Mouse (Mus musculus) ovary, postnatal 36 days (tissue): ENCODE measurements at regions not wholly inside any gene's neighbourhood (a gene's known extent, or its start where the extent isn't known, plus 50 kb on each side); places are given as distances from the start of the nearest gene placed in this dataset.

Experiments used
- DNase-seq: peaks from one replicate; pipeline ENCODE4 v3.0.0; 2022; ENCODE audit warnings: low spot score, mixed read lengths

- no peak for DNase-seq
Observed at GRCm38 (mm10) chr13:107378076-107378475, 356.1 kb upstream of the Kif2a start.

- no peak for DNase-seq
Observed at GRCm38 (mm10) chr13:107372666-107373065, 350.7 kb upstream of the Kif2a start.

GRCm38 (mm10) chr13:107371616-107372582 is 350.0 kb upstream of the Kif2a start:
- peak; percentile 33 for DNase-seq

- DNase-seq = no peak
Observed at GRCm38 (mm10) chr13:107367639-107368038, 345.7 kb upstream of the Kif2a start.

GRCm38 (mm10) chr13:107365766-107366165 is 343.8 kb upstream of the Kif2a start:
- no peak for DNase-seq

DNA sequence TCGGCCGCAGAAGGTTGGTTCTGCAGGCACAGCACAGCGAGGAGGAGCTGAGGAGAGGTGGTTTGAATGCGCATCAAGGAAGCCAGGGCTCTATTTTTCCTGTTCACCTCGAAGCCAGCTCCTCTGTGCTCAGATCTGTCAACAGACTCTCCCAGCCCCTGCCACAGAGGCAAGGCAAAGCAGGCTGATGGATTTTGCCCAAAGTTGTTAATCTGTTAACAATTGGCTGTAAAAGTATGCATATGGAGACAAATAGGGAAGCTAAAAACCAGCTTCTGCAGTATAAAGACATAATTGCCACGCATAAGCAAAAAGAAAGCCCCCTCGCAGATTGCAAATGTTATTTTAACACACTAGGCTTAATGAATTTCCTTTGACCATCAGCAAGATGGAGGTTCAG is 343.3 kb upstream of the Kif2a start:
- DNase-seq = no peak

GRCm38 (mm10) chr13:107362806-107363687 is 341.1 kb upstream of the Kif2a start:
- DNase-seq = no peak

- DNase-seq = peak; percentile 11
Observed at GRCm38 (mm10) chr13:107340802-107341364, 319.0 kb upstream of the Kif2a start.

DNA sequence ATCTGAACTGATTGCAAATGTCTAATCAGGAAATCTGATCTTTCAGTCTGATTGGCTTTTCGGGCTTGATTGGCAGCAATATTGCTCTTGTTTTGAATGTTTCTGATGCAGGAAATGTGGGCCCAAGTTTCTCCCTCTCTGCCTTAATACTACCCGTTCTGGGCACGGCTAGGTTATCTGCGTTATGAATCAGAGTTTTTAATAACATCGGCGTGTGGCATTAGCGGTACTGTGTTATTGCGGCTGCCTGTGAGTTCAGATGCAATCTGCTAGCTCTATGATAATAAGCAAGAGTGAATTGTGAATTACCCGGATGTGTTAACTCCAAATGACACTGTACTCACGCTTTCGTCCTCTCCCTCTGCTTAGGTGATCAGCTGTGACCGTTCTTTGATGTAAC is 316.2 kb upstream of the Kif2a start:
- DNase-seq = no peak

GRCm38 (mm10) chr13:107337111-107337510 is 315.2 kb upstream of the Kif2a start:
- no peak for DNase-seq

DNA sequence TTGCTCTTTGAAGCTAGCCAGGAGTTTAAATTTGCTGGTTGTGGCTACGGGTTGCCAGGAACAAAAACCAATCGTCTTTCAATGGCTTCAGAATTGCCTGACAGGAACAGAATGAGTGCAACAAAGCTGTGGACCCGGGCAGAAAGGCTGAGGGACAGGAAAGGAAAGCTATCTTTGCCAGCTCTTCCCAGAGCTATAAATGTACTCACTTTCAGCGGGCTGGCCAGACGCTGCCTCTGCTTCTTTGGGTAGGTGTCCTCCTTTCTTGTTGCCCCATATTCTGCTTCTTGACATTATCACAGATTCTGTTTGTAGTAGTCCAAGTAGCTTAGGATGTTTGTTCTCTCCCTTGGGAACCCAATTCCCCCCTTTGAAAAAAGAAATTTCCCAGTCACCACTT is 307.4 kb upstream of the Kif2a start:
- no peak for DNase-seq

DNA sequence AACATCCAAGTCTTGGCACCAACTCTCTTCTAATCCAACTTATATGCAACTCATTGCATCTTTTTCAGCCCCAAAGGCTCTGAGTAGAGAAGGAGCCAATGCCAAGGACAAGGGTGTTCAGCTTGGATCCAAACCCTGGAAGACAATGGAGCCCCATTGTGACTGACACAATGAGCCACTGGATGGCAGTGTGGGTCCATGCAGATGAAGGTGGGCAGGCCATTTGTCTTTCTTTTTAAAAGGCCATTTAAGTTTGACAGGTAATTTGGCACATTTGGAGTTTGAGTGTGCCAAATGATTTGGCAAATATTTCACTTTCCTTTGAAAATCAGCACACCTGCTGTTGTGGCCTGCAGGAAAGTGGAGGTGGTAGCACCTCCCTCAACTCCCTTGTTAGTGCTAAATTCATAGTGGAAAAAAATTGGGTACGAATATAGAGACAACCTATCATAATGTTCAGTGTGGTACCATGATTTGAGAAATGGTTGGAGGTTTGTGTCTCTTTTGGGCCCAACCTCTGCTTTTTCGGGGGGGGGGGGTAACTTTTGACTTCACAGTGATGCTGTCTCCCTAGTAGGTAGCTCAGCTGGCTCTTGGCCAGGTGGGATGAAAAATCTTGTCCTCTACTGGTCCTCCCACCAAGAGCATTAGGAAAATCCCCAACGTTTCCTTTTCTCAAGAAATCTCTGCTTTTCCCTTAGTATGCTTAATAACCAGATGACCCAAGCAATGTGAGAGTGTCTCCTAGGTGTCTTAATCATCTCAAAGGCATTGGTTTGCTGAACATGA is 304.0 kb upstream of the Kif2a start:
- peak; percentile 54 for DNase-seq

- no peak for DNase-seq
Observed at GRCm38 (mm10) chr13:107314746-107315145, 292.8 kb upstream of the Kif2a start.

DNA sequence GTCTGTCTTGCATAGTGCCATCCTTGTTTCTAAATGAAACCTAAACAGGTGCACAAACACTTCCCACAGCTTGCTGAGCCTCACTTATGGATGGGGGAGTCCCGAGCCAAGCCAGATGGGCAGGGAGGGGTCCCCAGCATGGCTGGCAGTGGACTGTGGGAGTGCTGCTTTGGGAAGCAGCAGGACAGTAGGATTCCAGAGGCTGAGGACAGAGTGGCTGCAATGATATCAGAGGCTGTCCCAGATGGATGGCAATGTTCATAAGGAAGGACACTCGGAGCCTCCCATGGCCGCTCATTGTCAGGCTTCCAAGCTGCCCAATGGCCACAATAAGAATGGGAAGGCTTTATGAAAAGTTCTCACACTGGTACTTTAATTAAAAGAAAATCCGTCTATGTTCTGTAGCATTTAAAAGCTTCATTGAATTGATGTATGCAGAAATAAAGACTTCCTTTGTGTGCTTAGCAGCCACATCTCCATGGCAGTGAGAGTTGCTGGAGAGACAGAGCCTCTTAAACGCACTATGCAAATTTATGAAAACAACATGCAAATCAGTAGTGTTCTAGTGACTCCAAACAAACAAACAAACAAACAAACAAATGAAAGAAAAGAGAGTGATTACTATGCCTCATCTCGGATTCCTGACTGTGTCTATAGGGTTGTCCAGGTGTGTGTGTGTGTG is 287.2 kb upstream of the Kif2a start:
- no peak for DNase-seq

DNA sequence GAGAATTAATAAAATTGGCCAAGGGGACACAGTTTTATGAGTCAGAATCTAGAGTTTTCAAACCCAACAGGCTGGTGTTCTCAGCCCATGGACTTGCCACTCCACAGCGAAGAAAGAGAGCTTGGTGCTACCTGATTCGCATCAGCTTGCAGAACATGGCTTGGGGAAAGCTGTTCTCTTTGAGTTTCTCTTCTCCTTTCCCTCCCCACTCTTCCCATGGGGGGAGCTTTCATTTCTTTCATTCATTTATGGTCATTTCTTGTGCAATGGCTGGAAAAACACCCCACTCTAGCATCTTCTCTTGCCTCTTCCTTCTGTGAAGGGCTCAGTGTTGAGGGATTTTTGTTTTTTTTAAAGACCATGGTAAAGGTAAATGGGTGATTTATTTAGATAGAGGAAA is 286.5 kb upstream of the Kif2a start:
- DNase-seq = no peak

- no peak for DNase-seq
Observed at GRCm38 (mm10) chr13:107306958-107307357, 285.0 kb upstream of the Kif2a start.

DNA sequence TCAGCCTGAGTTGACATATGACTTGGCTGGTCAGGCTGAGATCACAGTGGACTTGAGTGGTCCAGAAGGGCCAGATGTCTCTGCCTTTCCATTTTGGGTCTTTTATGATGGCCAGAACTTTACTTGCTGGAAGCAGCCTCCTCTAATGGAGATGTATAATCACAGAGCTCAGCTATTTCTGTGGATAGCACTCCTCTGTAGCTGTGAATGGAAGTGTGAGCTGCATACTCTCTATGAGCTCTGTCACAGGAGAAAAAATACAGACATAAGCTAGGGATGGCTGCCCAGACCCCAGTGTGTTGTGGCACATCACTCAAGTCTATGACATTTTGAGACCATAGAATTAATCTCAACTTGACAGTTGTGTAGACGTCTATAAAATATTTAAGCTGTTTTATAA is 284.3 kb upstream of the Kif2a start:
- no peak for DNase-seq

GRCm38 (mm10) chr13:107305738-107306137 is 283.8 kb upstream of the Kif2a start:
- DNase-seq = no peak

- DNase-seq = no peak
Observed at GRCm38 (mm10) chr13:107303878-107304277, 282.0 kb upstream of the Kif2a start.

GRCm38 (mm10) chr13:107303322-107303721 is 281.4 kb upstream of the Kif2a start:
- no peak for DNase-seq

GRCm38 (mm10) chr13:107300792-107301191 is 278.9 kb upstream of the Kif2a start:
- no peak for DNase-seq
